Mouse (Mus musculus): ENCODE measurements at regions not wholly inside any gene's neighbourhood (a gene's known extent, or its start where the extent isn't known, plus 50 kb on each side); places are given as distances from the start of the nearest gene placed in this dataset.

DNA sequence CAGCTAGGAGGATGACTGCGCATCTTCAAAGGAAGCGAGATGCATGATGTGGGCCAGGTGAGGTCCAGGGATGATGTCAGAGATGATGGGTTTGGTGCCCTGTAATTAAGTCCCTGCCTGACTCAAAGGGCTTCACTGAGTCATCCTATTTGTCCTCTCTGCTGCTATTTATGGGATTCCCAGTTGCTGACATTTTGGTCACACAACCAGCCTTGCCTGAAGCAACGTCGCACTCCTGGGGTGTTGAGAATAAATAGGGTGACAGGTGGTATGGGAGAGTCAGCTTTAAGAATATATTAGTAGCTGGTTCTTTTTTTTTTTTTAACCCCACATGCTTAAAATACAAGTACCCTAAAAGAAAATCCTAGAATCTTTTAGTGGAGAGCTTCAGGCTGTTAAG, 75.1 kb upstream of the Kif2a start:
- TF ChIP-seq CTCF (IDR thresholded peaks at IDR 0.05; ENCODE audit: borderline replicate concordance, extremely low read depth, insufficient read depth, insufficient read length) (no peak), POLR2A (IDR thresholded peaks at IDR 0.05; ENCODE audit: borderline replicate concordance, extremely low read depth, insufficient read depth, insufficient read length, poor library complexity, severe bottlenecking) (no peak)
- no peak for DNase-seq (ENCODE audit: low read depth)

DNA sequence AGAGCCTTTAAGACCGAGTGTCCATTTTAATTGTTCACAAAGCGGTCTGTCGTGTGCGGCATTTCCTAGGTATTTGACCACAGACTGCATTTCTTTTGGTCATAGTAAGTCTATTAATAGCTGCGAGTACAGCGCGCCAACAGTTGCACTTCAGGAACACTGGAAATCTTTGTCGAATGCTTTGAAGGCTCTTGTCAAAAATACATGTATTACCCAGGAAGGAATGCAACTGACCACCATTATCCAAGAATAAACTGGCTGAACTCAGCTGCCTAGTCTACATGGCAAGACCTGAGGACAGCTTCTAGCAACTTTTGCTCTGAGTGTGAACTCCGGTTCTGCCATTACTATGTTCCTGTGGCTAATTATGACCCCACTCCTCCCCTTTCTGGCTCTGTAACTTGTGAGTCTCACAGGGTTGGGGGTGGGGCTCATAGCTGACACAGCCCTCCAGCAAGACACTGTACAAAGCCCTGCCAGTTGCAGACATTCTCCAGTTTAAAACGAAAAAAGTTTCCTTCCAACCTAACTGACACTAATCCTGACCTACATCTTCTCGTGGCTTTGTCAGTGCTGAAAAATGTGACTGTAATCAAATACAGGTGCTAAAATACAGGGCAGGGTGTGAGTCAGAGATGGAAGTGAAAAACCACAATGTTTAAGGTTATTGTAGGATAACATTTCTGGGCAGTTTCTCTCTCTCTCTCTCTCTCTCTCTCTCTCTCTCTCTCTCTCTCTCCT, 73.2 kb upstream of the Kif2a start:
- no peak for DNase-seq (ENCODE audit: low read depth)
- no peak for TF ChIP-seq CTCF (IDR thresholded peaks at IDR 0.05; ENCODE audit: borderline replicate concordance, extremely low read depth, insufficient read depth, insufficient read length)
- no peak for TF ChIP-seq POLR2A (IDR thresholded peaks at IDR 0.05; ENCODE audit: borderline replicate concordance, extremely low read depth, insufficient read depth, insufficient read length, poor library complexity, severe bottlenecking)

- DNase-seq (ENCODE audit: low read depth): no peak
- no peak for TF ChIP-seq CTCF (IDR thresholded peaks at IDR 0.05; ENCODE audit: borderline replicate concordance, extremely low read depth, insufficient read depth, insufficient read length)
- no peak for TF ChIP-seq POLR2A (IDR thresholded peaks at IDR 0.05; ENCODE audit: borderline replicate concordance, extremely low read depth, insufficient read depth, insufficient read length, poor library complexity, severe bottlenecking)
Observed at GRCm38 (mm10) chr13:107094487-107094886, 72.6 kb upstream of the Kif2a start.

DNA sequence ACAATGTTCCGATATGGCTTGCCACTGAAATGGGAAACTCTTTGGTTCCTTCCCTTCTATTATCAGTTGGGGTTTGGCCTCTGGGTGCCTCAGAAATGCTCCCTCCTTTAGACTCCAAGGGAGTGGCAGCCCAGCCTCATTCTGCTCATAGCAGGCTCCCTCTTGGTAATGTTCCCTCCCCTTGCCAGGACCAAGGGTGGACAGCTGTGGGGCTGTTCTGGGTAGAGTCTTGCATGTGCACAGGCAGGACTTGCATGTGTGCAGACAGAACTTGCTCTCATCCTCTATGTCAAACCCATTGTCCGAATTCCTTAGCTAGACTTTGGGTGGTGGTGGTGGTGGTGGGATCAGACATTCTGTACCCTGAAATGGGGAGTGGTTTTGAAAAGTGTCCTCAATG, 71.8 kb upstream of the Kif2a start:
- TF ChIP-seq CTCF (IDR thresholded peaks at IDR 0.05; ENCODE audit: borderline replicate concordance, extremely low read depth, insufficient read depth, insufficient read length): no peak
- no peak for TF ChIP-seq POLR2A (IDR thresholded peaks at IDR 0.05; ENCODE audit: borderline replicate concordance, extremely low read depth, insufficient read depth, insufficient read length, poor library complexity, severe bottlenecking)
- no peak for DNase-seq (ENCODE audit: low read depth)

DNA sequence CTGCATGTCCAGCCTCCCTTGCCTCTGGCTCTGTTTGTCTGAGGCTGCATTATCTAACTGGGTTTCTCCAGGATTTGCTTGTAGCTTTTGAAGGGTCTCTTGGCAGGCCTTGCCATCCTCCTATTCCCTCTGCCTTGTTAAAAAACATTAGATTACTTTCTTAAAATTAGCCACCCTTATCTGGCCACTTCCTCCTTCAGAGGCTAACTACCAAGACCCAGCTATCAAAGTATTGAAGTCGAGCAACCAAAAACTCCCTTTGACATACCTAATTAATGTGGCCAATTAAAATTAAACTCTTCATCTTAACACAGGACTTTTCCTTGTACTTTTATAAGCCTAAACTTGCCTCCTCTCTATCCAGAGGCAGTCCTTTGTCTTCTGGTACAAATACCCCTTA, 66.3 kb upstream of the Kif2a start:
- no peak for TF ChIP-seq CTCF (IDR thresholded peaks at IDR 0.05; ENCODE audit: borderline replicate concordance, extremely low read depth, insufficient read depth, insufficient read length)
- no peak for TF ChIP-seq POLR2A (IDR thresholded peaks at IDR 0.05; ENCODE audit: borderline replicate concordance, extremely low read depth, insufficient read depth, insufficient read length, poor library complexity, severe bottlenecking)
- DNase-seq (ENCODE audit: low read depth): no peak

DNA sequence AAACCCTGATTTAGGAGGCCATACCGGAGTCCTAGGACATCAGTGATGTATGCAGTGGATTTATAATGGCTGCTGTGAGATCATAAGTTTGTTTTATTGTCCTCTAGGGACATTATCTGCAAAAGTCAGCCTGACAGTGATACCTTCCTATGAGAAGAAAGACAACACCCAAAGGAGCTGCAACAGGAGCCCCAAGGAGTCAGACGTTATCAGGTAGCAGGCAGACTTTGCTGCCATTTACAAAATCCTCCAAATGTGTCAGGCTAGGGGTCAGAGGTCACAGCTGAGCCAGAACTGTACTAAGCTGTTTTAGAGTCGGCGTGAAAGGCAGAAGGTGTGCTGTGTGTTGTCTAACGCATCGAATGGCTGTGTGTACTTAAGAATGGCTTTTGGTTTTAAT, 65.4 kb upstream of the Kif2a start:
- TF ChIP-seq POLR2A (IDR thresholded peaks at IDR 0.05; ENCODE audit: borderline replicate concordance, extremely low read depth, insufficient read depth, insufficient read length, poor library complexity, severe bottlenecking) (no peak), CTCF (IDR thresholded peaks at IDR 0.05; ENCODE audit: borderline replicate concordance, extremely low read depth, insufficient read depth, insufficient read length) (no peak)
- DNase-seq (ENCODE audit: low read depth): no peak

GRCm38 (mm10) chr13:107078085-107078484, 56.2 kb upstream of the Kif2a start:
- DNase-seq (ENCODE audit: low read depth): no peak
- TF ChIP-seq CTCF (IDR thresholded peaks at IDR 0.05; ENCODE audit: borderline replicate concordance, extremely low read depth, insufficient read depth, insufficient read length) (no peak), POLR2A (IDR thresholded peaks at IDR 0.05; ENCODE audit: borderline replicate concordance, extremely low read depth, insufficient read depth, insufficient read length, poor library complexity, severe bottlenecking) (no peak)

DNA sequence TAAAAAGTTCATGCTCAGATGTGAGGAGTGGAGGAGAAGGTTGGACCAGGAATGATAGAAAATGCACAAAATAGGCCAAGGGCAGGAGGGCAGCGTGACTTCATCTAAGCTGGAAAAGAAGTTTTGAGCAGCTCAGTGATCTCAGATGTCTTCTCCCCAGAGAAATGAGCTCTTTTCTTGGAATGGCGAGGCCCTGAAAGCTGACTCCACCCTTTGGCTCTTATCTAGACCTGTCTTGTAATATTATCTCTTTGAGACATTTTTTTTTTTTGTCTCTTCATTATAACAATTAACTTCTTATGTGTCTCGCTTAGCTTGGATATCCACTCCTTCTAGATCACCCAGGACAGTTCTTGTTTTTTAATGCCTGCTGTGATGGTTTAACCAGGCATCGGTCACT, 53.0 kb upstream of the Kif2a start:
- TF ChIP-seq POLR2A (IDR thresholded peaks at IDR 0.05; ENCODE audit: borderline replicate concordance, extremely low read depth, insufficient read depth, insufficient read length, poor library complexity, severe bottlenecking): no peak
- TF ChIP-seq CTCF (IDR thresholded peaks at IDR 0.05; ENCODE audit: borderline replicate concordance, extremely low read depth, insufficient read depth, insufficient read length): no peak
- no peak for DNase-seq (ENCODE audit: low read depth)

- no peak for TF ChIP-seq POLR2A (IDR thresholded peaks at IDR 0.05; ENCODE audit: borderline replicate concordance, extremely low read depth, insufficient read depth, insufficient read length, poor library complexity, severe bottlenecking)
- TF ChIP-seq CTCF (IDR thresholded peaks at IDR 0.05; ENCODE audit: borderline replicate concordance, extremely low read depth, insufficient read depth, insufficient read length): no peak
- DNase-seq (ENCODE audit: low read depth): peak; percentile 82
Observed at GRCm38 (mm10) chr13:107073039-107073620, 51.2 kb upstream of the Kif2a start.

DNA sequence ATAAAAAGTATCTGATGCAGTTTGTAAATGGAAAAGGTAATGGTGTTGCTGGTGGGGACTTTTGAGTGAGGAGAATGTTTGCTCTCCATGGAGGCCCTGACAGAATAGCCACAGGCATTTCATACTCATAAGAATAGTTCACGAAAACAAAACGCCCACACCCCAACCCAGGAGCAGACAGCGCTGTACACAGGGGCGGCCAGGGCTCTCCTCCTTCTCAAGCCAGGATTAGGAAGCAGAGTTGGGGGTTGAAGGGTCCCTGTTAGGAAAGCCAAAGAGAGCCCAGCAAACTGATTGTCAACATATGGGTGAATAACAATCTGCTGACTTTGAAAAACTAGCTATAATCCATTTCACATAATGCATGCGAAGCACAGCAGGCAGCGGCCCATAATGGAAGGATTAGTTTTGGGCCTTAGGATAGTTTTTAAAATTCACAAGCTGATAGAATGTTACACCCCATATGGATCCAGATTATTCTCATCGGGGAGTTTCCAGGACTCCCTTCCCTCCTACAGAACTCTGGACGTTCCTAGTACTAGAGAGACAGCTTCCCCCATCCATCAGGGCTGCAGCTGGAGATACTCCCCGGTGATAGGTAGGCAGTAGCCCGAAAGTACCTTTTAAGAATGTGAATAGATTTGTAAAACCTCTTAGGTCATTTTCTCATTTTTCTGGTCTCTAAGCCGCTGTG, 50.6 kb upstream of the Kif2a start:
- DNase-seq (ENCODE audit: low read depth): no peak
- TF ChIP-seq POLR2A (IDR thresholded peaks at IDR 0.05; ENCODE audit: borderline replicate concordance, extremely low read depth, insufficient read depth, insufficient read length, poor library complexity, severe bottlenecking) (no peak), CTCF (IDR thresholded peaks at IDR 0.05; ENCODE audit: borderline replicate concordance, extremely low read depth, insufficient read depth, insufficient read length) (no peak)

Measured in brain, embryonic 14.5 days (tissue).